Mouse (Mus musculus): Measurements from ENCODE around the gene Gpr183.

DNA sequence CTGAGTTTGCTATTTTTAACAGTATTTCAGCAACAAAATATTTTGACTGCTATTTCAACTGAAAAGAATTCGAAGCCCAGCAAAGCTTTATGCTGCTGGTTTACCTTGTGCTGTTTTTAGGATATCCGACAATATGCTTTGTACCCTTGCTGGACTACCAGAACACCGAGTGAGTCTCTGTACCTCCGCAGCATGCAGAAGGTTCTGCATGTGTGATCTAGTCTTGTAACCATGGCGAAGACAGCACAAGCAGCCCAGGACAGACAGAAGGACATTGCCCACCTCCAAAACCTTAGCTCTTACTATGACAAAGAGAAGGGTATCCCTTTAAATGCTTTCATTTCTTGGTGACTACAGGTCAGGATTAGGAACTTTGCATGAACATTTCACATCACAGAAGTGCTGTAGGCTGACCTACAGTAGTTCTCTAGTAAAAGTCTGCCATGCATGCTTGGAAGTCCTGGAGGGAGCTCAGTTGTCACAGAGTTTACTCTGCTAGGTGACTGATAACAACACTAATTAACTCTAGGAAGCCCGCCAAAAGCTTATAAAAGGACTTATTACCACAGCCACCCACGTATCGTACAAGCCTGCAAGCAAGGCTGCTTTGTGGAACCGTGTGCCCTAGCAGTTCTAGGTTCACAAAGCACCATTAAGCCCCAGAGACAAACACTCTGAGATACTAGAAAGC is 1.6 kb downstream of the Gpr183 start:
- TF ChIP-seq POLR2A (IDR thresholded peaks at IDR 0.05; ENCODE audit: control insufficient read depth, extremely low read depth, insufficient read depth, low read length, poor library complexity) (no peak), CTCF (IDR thresholded peaks at IDR 0.05; ENCODE audit: borderline replicate concordance, control insufficient read depth, extremely low read depth, insufficient read depth, low read length, poor library complexity) (no peak)

All from thymus, adult 2 months (tissue).